Mouse (Mus musculus) kidney, embryonic 14.5 days (tissue): ENCODE measurements around the gene Rad54l. TPM values are rescaled to one million over a fixed set of nuclear protein-coding genes. Genes with fewer than 3 reads are reported as not detected.

Source experiments
- ATAC-seq: fragments of 200-750 bp; cut with Nextera tagmentation; 2 replicates; pipeline ENCODE4 v1.8.0; 2017; ENCODE audit warnings: moderate number of reproducible peaks, mild to moderate bottlenecking, moderate TSS enrichment, moderate library complexity; ENCODE audit not compliant: low FRiP score, low TSS enrichment
- H3K27ac ChIP-seq: fragments of 300-500 bp; sonication (generic); 2 replicates; pipeline ENCODE4 v1.5.1; 2014; ENCODE audit warnings: low read depth, mild to moderate bottlenecking, low read length, moderate library complexity, mixed read lengths
- H3K27me3 ChIP-seq: fragments of 300-500 bp; sonication (generic); 2 replicates; pipeline ENCODE4 v1.6.1; 2014; ENCODE audit warnings: mild to moderate bottlenecking, low read length; ENCODE audit not compliant: control insufficient read depth, insufficient read depth
- H3K36me3 ChIP-seq: fragments of 300-500 bp; sonication (generic); 2 replicates; pipeline ENCODE4 v1.6.1; 2014; ENCODE audit warnings: low read length, mixed read lengths; ENCODE audit not compliant: control insufficient read depth, insufficient read depth
- H3K4me1 ChIP-seq: fragments of 300-500 bp; sonication (generic); 2 replicates; pipeline ENCODE4 v1.6.1; 2014; ENCODE audit warnings: low read length, mixed read lengths; ENCODE audit not compliant: control insufficient read depth, insufficient read depth
- H3K4me2 ChIP-seq: fragments of 300-500 bp; sonication (generic); replicated peaks from 2 replicates; pipeline ENCODE4 v1.6.1; 2014; ENCODE audit warnings: low read depth, mild to moderate bottlenecking, low read length
- H3K4me3 ChIP-seq: fragments of 300-500 bp; sonication (generic); 2 replicates; pipeline ENCODE4 v1.5.1; 2014; ENCODE audit warnings: mild to moderate bottlenecking, low read length
- H3K9ac ChIP-seq: fragments of 300-500 bp; sonication (generic); 2 replicates; pipeline ENCODE4 v1.6.1; 2014; ENCODE audit warnings: low read depth, mild to moderate bottlenecking, low read length, moderate library complexity
- H3K9me3 ChIP-seq: fragments of 300-500 bp; sonication (generic); 2 replicates; pipeline ENCODE4 v1.6.1; 2016; ENCODE audit warnings: low read length; ENCODE audit not compliant: control insufficient read depth
- WGBS: fragments of 180-500 bp; shearing (Covaris S2); extraction: QIAGEN DNeasy Blood & Tissue Kit; methylation state at CpG from one replicate; pipeline ENCODE4 v1.1.7; 2014; 5-methylcytosine and 5-hydroxymethylcytosine counted together
- polyA plus RNA-seq: library from polyadenylated mRNA; unstranded; fragments of >200 nt; fragmentation: Nextera tagmentation; extraction: Ambion mirVana; gene quantifications from 2 replicates; pipeline ENCODE4 v1.2.1, GENCODE M21; 2014

Gene Rad54l
- polyA plus RNA-seq, 1 experiment from 2014 or later: 40.7 TPM

- no peaks in the 10 kb centered on the region for H3K4me1 ChIP-seq
- H3K27ac ChIP-seq: no peak overlapping the region
- H3K27me3 ChIP-seq: no peaks in the 10 kb centered on the region
- H3K4me3 ChIP-seq: no peak overlapping the region
- H3K9ac ChIP-seq: no peak overlapping the region
- H3K36me3 ChIP-seq: peaks cover 71% of the 10 kb centered on the region
- H3K9me3 ChIP-seq: no peaks in the 10 kb centered on the region
- 91% methylated on average over 23 of the region's 23 CpGs for WGBS
- H3K4me2 ChIP-seq: no peak overlapping the region
- ATAC-seq: no peak
Measured at GRCm38 (mm10) chr4:116088510-116089249, 34.8 kb downstream of the Rad54l start.

DNA sequence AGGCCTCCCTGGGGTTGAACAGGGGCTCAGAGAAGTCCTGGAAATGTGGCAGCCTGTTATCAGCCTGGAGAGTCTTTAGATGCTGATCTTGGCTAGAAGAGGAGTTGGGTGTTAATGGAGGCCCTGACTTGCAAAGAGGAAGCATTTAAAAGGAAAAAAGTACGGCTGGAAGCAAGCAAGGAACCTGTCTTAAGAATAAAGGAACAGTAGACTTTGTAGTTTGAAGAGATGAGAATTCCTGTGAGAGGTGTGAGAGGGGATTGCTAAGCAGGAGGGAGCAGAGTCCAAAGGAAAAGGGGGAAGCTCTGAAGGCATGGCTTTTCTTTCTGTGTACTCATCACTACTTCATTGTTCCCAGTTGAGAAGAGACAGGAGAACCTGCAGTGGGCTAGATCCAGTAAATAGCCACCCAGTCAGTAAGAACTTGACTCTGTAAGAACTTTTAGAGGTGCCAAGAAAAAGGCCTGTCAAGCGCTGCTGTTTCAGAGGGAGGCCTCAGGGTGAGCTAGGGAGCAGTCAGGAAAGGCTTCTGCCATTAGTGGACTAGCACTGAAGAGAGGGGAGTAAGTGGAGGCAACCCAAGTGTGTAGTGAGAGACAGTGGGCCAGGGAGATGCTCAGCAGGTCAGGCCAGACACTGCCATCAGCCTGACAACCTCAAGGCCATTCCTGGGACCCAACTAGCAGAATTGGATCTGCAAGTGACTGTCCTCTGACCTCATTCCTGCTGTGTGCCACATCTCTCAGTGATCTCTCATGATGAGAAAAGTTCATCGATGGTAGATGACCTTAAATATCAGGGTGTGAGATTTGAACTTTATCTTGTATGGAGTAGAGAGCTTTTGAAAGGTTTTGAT lies 46.0 kb downstream of the Rad54l start:
- Histone ChIP-seq H3K27me3 (no peaks in the 10 kb centered on the region), H3K9ac (peak overlapping the region; percentile 99), H3K4me1 (peaks cover 26% of the 10 kb centered on the region), H3K4me3 (peak overlapping the region; percentile 99), H3K9me3 (no peaks in the 10 kb centered on the region), H3K36me3 (peaks cover 26% of the 10 kb centered on the region), H3K27ac (peak overlapping the region; percentile 95; the same call in 1 of the 2 replicates), H3K4me2 (peak overlapping the region; percentile 53)
- no peak for ATAC-seq
- WGBS: 54% methylated on average over 3 of the region's 3 CpGs

GRCm38 (mm10) chr4:116076369-116077231 lies 46.9 kb downstream of the Rad54l start:
- peaks cover 26% of the 10 kb centered on the region for H3K4me1 ChIP-seq
- peak overlapping the region; percentile 99 for H3K9ac ChIP-seq
- H3K4me3 ChIP-seq: peak overlapping the region; percentile 99
- H3K27me3 ChIP-seq: no peaks in the 10 kb centered on the region
- ATAC-seq: peak; percentile 12
- H3K27ac ChIP-seq: peak overlapping the region; percentile 95
- 2% methylated on average over 37 of the region's 37 CpGs for WGBS
- H3K4me2 ChIP-seq: peak overlapping the region; percentile 53
- H3K9me3 ChIP-seq: no peaks in the 10 kb centered on the region
- H3K36me3 ChIP-seq: peaks cover 19% of the 10 kb centered on the region

- peak; percentile 80 for ATAC-seq
- no peaks in the 10 kb centered on the region for H3K27me3 ChIP-seq
Measured at GRCm38 (mm10) chr4:116075631-116076368, 47.7 kb downstream of the Rad54l start.

DNA sequence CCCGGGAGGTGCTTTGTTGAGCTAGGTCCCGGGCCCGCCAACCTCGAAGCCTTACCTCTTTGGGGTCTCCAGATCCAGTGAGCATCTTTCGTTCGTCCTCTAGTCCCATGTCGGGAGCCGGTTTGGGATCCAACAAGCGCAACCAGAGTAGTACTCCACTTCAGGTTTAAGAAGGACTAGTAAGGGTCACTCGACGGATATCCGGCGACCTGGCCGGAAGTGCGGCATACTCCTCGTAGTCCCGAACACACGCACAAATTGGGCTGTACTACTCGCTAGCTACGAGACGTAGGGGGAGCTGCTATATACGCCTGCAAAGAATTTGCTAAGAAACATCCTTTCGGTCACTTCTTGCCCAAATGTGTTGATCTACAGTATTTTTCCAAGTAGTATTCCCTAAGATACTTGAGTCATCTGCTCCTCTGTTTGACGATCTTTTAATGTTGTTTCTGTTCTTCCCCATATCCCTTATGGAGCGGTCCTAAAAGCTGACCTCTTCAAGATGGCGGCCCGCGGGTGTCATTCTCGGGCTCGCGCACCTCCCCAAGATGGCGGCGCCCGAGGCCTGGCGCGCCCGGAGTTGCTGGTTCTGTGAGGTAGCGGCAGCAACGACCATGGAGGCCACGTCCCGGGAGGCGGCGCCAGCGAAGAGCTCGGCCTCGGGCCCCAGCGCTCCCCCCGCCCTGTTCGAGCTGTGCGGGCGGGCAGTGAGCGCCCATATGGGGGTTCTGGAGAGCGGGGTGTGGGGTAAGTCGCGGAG lies 48.4 kb downstream of the Rad54l start, which contains the start of the genes Uqcrh and Lrrc41:
TSS of gene Uqcrh (minus strand) at position 211 of the 760 bp plus-strand sequence.
TSS of gene Lrrc41 (plus strand) at position 409 of the 760 bp plus-strand sequence.
- no peaks in the 10 kb centered on the region for H3K9me3 ChIP-seq
- H3K36me3 ChIP-seq: peaks cover 10% of the 10 kb centered on the region
- peak within 1 kb of the TSS; percentile 95 for H3K27ac ChIP-seq
- no peaks in the 10 kb centered on the region for H3K27me3 ChIP-seq
- WGBS: under 1% methylated on average over 53 of the region's 55 CpGs
- peak; percentile 93 for ATAC-seq
- peak within 1 kb of the TSS; percentile 74 for H3K4me2 ChIP-seq
- peak within 1 kb of the TSS; percentile 99 for H3K4me3 ChIP-seq
- H3K4me1 ChIP-seq: peaks cover 26% of the 10 kb centered on the region
- H3K9ac ChIP-seq: peak within 1 kb of the TSS; percentile 99

More at GRCm38 (mm10) chr4:116075631-116076368, 47.7 kb downstream of the Rad54l start:
- H3K4me3 ChIP-seq: peak overlapping the region; percentile 99
- no peaks in the 10 kb centered on the region for H3K9me3 ChIP-seq
- H3K27ac ChIP-seq: peak overlapping the region; percentile 95
- WGBS: under 1% methylated on average over 63 of the region's 77 CpGs
- H3K4me2 ChIP-seq: peak overlapping the region; percentile 53
- H3K9ac ChIP-seq: peak overlapping the region; percentile 99
- H3K36me3 ChIP-seq: peaks cover 11% of the 10 kb centered on the region
- peaks cover 26% of the 10 kb centered on the region for H3K4me1 ChIP-seq

- WGBS: 2% methylated on average over 8 of the region's 8 CpGs
- H3K36me3 ChIP-seq: peaks cover 14% of the 10 kb centered on the region
Measured at GRCm38 (mm10) chr4:116074145-116074675, 49.3 kb downstream of the Rad54l start.

DNA sequence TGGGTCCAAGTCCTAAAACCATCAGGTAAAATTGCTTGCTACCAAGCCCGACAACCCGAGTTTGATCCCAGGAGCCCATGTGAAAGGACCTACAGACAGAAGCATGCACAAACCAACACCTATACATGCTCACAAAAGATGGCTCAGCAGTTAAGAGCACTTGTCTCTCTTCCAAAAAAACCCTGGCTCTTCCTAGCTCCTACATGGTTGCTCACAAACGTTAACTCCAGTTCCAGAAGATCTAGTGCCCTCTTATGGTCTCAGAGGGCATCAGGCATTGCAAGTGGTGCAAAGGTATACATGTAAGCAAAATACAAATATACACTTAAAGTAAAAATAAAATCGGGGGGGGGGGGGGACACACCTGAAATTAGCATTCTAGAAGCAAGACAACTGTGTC lies 50.3 kb downstream of the Rad54l start:
- Histone ChIP-seq H3K9ac (0 out of 2 replicates have a peak overlapping the region, but pooled peaks have one; percentile 23), H3K4me2 (peak overlapping the region; percentile 13; the same call in 1 of the 2 replicates), H3K9me3 (no peaks in the 10 kb centered on the region), H3K36me3 (peaks cover 24% of the 10 kb centered on the region), H3K4me1 (peaks cover 26% of the 10 kb centered on the region), H3K27me3 (no peaks in the 10 kb centered on the region), H3K4me3 (peak overlapping the region; percentile 11; the same call in 1 of the 2 replicates), H3K27ac (no peak overlapping the region)
- ATAC-seq: no peak
- 57% methylated on average over 4 of the region's 4 CpGs for WGBS

More at GRCm38 (mm10) chr4:116074145-116074675, 49.3 kb downstream of the Rad54l start:
- peak overlapping the region; percentile 74 for H3K4me2 ChIP-seq
- H3K27me3 ChIP-seq: no peaks in the 10 kb centered on the region
- ATAC-seq: no peak
- no peaks in the 10 kb centered on the region for H3K9me3 ChIP-seq
- peaks cover 26% of the 10 kb centered on the region for H3K4me1 ChIP-seq
- peak overlapping the region; percentile 95 for H3K27ac ChIP-seq
- peak overlapping the region; percentile 99 for H3K4me3 ChIP-seq
- H3K9ac ChIP-seq: peak overlapping the region; percentile 99
